Comparison of ENCODE assay signal across 27 mouse cellular contexts in genomic region chr4:135080641-135080920, GRCm38 (mm10). TPM values are rescaled to one million over a fixed set of nuclear protein-coding genes. Genes with fewer than 3 reads are reported as not detected.
DNase-seq lines count a peak whose midpoint lies in the region; ATAC-seq and TF ChIP-seq lines count a peak whose summit lies in the region.
"Had no signal": no experiment of that assay in that cellular context is flagged by ENCODE, and none has a peak within 500 bp of the region (broad histone marks: within the 10 kb centered on the region; RNA-seq: fewer than 3 reads in every experiment).

No protein-coding gene starts in this region.

- no peak overlapping the region for H3K27ac ChIP-seq in heart, embryonic 11.5 days (ENCODE audit: low read depth, low read length)
- no peak overlapping the region for H3K27ac ChIP-seq in stomach, embryonic 16.5 days (ENCODE audit: low read length)
- H3K27ac ChIP-seq in stomach, postnatal 0 days (replicated peaks): no peak overlapping the region
- 0 out of 2 replicates have a peak overlapping the region, but pooled peaks have one; percentile 25 for H3K27ac ChIP-seq in limb, embryonic 12.5 days
- H3K27ac ChIP-seq: hindbrain, postnatal 0 days; midbrain, embryonic 12.5 days; neural tube, embryonic 12.5 days had no signal

- TF ChIP-seq EP300 in stomach, postnatal 0 days (optimal IDR thresholded peaks at IDR 0.05): no peak

- no peak for TF ChIP-seq CTCF in stomach, postnatal 0 days (IDR thresholded peaks at IDR 0.05; ENCODE audit: low read depth)

- no peak overlapping the region; the same call in 1 of the 2 replicates for H3K4me2 ChIP-seq in heart, embryonic 11.5 days
- H3K4me2 ChIP-seq in stomach, embryonic 16.5 days (ENCODE audit: low read depth, low read length): no peak overlapping the region
- H3K4me2 ChIP-seq in stomach, postnatal 0 days (replicated peaks; ENCODE audit: low read depth): no peak overlapping the region
- H3K4me2 ChIP-seq in limb, embryonic 12.5 days: no peak overlapping the region
- H3K4me2 ChIP-seq: heart, embryonic 15.5 days; liver, embryonic 11.5 days; midbrain, embryonic 12.5 days; neural tube, embryonic 12.5 days had no signal

- H3K4me3 ChIP-seq in heart, embryonic 11.5 days (ENCODE audit: low read depth, low read length): no peak overlapping the region
- no peak overlapping the region for H3K4me3 ChIP-seq in stomach, embryonic 16.5 days (replicated peaks; ENCODE audit: low read length)
- no peak overlapping the region for H3K4me3 ChIP-seq in stomach, postnatal 0 days (ENCODE audit: low read depth, low read length)
- no peak overlapping the region for H3K4me3 ChIP-seq in limb, embryonic 12.5 days (replicated peaks)
- H3K4me3 ChIP-seq: heart, embryonic 15.5 days; midbrain, embryonic 12.5 days; neural tube, embryonic 12.5 days had no signal

- peaks cover 9% of the 10 kb centered on the region for H3K4me1 ChIP-seq in heart, embryonic 11.5 days (ENCODE audit: control insufficient read depth, insufficient read depth, low read length)
- peaks cover 7% of the 10 kb centered on the region; the same call in 1 of the 2 replicates for H3K4me1 ChIP-seq in stomach, embryonic 16.5 days (ENCODE audit: control insufficient read depth, insufficient read depth, low read length)
- no peaks in the 10 kb centered on the region for H3K4me1 ChIP-seq in stomach, postnatal 0 days (replicated peaks; ENCODE audit: control insufficient read depth, insufficient read depth)
- H3K4me1 ChIP-seq in limb, embryonic 12.5 days (replicated peaks): peaks cover 28% of the 10 kb centered on the region

- H3K9ac ChIP-seq in heart, embryonic 11.5 days (ENCODE audit: low read depth, low read length): no peak overlapping the region
- peak overlapping the region; percentile 21; the same call in 1 of the 2 replicates for H3K9ac ChIP-seq in stomach, embryonic 16.5 days (ENCODE audit: low read length)
- H3K9ac ChIP-seq in stomach, postnatal 0 days (ENCODE audit: low read length): no peak overlapping the region
- H3K9ac ChIP-seq in limb, embryonic 12.5 days (replicated peaks): no peak overlapping the region
- H3K9ac ChIP-seq: heart, embryonic 15.5 days; liver, postnatal 0 days; midbrain, embryonic 12.5 days; neural tube, embryonic 12.5 days had no signal

- ATAC-seq in heart, embryonic 11.5 days (replicated peaks; ENCODE audit: insufficient number of reproducible peaks, low FRiP score, low TSS enrichment): 0 out of 2 replicates have a peak, but pooled peaks have one; percentile 20
- no peak for ATAC-seq in stomach, embryonic 16.5 days (ENCODE audit: insufficient read depth, low FRiP score)
- ATAC-seq in stomach, postnatal 0 days (ENCODE audit: low FRiP score, low TSS enrichment): no peak
- no peak for ATAC-seq in limb, embryonic 12.5 days (ENCODE audit: insufficient number of reproducible peaks, insufficient read depth, low FRiP score, low TSS enrichment, low read depth)
- ATAC-seq: forebrain, embryonic 14.5 days; hindbrain, postnatal 0 days; intestine, embryonic 16.5 days; liver, postnatal 0 days; lung, postnatal 0 days; Patski had no signal

- H3K36me3 ChIP-seq in heart, embryonic 11.5 days (ENCODE audit: control insufficient read depth, insufficient read depth, low read length): no peaks in the 10 kb centered on the region
- H3K36me3 ChIP-seq in stomach, embryonic 16.5 days (ENCODE audit: control insufficient read depth, insufficient read depth, low read length): no peaks in the 10 kb centered on the region
- no peaks in the 10 kb centered on the region for H3K36me3 ChIP-seq in stomach, postnatal 0 days (ENCODE audit: control insufficient read depth, insufficient read depth, low read length)
- H3K36me3 ChIP-seq in limb, embryonic 12.5 days: no peaks in the 10 kb centered on the region
- H3K36me3 ChIP-seq: G1E; heart, embryonic 15.5 days; midbrain, embryonic 12.5 days; neural tube, embryonic 12.5 days had no signal

- no peak for DNase-seq in heart, adult 9 months (ENCODE audit: low spot score in 2 of 2)
- DNase-seq in stomach, postnatal 0 days (ENCODE audit: low spot score): no peak
- DNase-seq in spleen, adult 12 weeks (ENCODE audit: low spot score): no peak
- DNase-seq in thymus, adult 18-20 months: no peak
- DNase-seq: adrenal gland, adult 2 months; cerebellum, adult 11 months; cerebellum, adult 9-11 months; gastrocnemius, postnatal 14 days; heart, adult 11 months; kidney, adult 9 months; kidney, postnatal 14 days; left cerebral cortex, postnatal 4 days; liver, postnatal 0 days had no signal

- H3K9me3 ChIP-seq in heart, embryonic 11.5 days (replicated peaks; ENCODE audit: control insufficient read depth, low read length): no peaks in the 10 kb centered on the region
- H3K9me3 ChIP-seq in stomach, embryonic 16.5 days (replicated peaks; ENCODE audit: control insufficient read depth, low read length): no peaks in the 10 kb centered on the region
- H3K9me3 ChIP-seq in stomach, postnatal 0 days (ENCODE audit: control insufficient read depth, low read length): no peaks in the 10 kb centered on the region
- H3K9me3 ChIP-seq in limb, embryonic 12.5 days: no peaks in the 10 kb centered on the region
- H3K9me3 ChIP-seq: G1E; heart, embryonic 15.5 days; midbrain, embryonic 12.5 days; neural tube, embryonic 12.5 days had no signal

- H3K27me3 ChIP-seq in heart, embryonic 11.5 days (ENCODE audit: control insufficient read depth, insufficient read depth, low read length): peaks cover 24% of the 10 kb centered on the region
- no peaks in the 10 kb centered on the region for H3K27me3 ChIP-seq in stomach, embryonic 16.5 days (ENCODE audit: control insufficient read depth, insufficient read depth, low read length)
- no peaks in the 10 kb centered on the region for H3K27me3 ChIP-seq in stomach, postnatal 0 days (ENCODE audit: control insufficient read depth, insufficient read depth, low read length)
- no peaks in the 10 kb centered on the region for H3K27me3 ChIP-seq in limb, embryonic 12.5 days
- H3K27me3 ChIP-seq: CH12.LX; neural tube, embryonic 12.5 days; Patski had no signal

- WGBS in heart, embryonic 11.5 days (ENCODE audit: insufficient replicate concordance): 32% methylated on average over 7 of the region's 7 CpGs
- WGBS in stomach, embryonic 16.5 days: 62% methylated on average over 7 of the region's 7 CpGs
- WGBS in stomach, postnatal 0 days: 74% methylated on average over 7 of the region's 7 CpGs
- 59% methylated on average over 7 of the region's 7 CpGs for WGBS in limb, embryonic 12.5 days

RNA-seq across cellular contexts. Expression of gene Runx3, which starts 39.9 kb away (rescaled TPM):
- polyA plus RNA-seq in heart, embryonic 11.5 days (2014; fragmentation: Nextera tagmentation; extraction: Ambion mirVana): 0.06 TPM in 1 of 2 replicates, not detected in the other
- polyA plus RNA-seq in stomach, embryonic 16.5 days (2015; fragmentation: Nextera tagmentation; extraction: Ambion mirVana): 0.24 and 0.54 TPM in 2 replicates
- polyA plus RNA-seq in stomach, postnatal 0 days (2015; fragmentation: Nextera tagmentation; extraction: Ambion mirVana): 0.13 and 0.25 TPM in 2 replicates
- 1.5 and 2.0 TPM in 2 replicates for polyA plus RNA-seq in limb, embryonic 12.5 days (2016; fragmentation: Nextera tagmentation; extraction: Ambion mirVana)
- polyA plus RNA-seq: forebrain, embryonic 14.5 days; hindbrain, postnatal 0 days; midbrain, embryonic 12.5 days had no signal
